Mouse (Mus musculus) right cerebral cortex, postnatal 10 days (tissue): ENCODE measurements at regions not wholly inside any gene's neighbourhood (a gene's known extent, or its start where the extent isn't known, plus 50 kb on each side); places are given as distances from the start of the nearest gene placed in this dataset.

Source experiments
- DNase-seq, 2 experiments: peaks; one replicate each; pipeline ENCODE4 v3.0.0; 2021; ENCODE audit warnings: low spot score in 2 of 2

DNA sequence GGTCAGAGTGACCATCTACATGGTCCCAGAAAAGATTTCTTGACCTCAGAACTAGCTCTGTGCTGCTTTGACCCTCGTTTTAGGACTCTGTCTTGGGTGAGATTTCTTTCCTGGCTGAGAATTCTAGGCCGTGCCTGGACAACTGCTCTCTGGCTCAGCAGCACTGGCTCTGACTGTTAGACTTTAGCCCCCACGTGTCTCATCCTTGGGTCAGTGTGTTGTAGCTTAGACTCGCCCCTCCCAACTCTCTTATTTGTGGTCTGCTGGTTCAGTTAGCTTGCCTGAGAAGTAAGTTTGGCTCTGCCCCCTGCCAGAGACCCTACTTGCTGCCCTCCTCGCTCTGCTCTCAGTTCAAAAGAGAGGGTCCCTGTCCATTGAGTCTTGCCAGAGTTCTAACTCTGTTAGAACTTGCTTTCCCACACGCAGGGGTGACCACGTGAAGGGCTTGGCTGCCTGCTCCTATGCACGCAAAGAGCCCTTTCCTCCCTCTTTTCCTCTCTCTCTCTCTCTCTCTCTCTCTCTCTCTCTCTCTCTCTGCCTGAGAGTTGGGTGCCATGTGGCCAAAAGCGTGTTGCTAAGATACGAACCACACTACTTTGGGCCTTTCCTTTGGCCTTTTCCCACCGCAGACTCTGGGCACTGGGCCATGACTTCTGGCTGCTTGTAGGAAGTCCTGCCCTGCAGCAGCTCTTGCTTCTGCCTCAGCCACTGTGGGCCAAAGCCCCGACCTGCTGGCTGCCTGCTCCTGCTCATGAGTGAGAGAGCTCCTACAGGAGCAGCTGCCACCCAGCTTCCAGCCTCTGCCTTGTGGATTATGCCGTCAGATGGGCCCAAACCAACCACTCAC, 344.2 kb upstream of the Amot start:
- DNase-seq, result peak; percentile 70 to 71

- DNase-seq, result no peak
Measured at GRCm38 (mm10) chrX:145833106-145833505, 328.1 kb upstream of the Amot start.

GRCm38 (mm10) chrX:145812995-145813394, 308.0 kb upstream of the Amot start:
- no peak for DNase-seq
